Mouse (Mus musculus) CH12F3 (cell line): ENCODE results near the gene Scamp1.

Experiments used
- in situ Hi-C: fragments of 300-500 bp; cut with MboI; formaldehyde crosslinking; loops from 2 replicates; pipeline ENCODE4 v1.14.3; 2020; ENCODE audit warnings: low sequenced_read_pairs

Gene Scamp1

DNA sequence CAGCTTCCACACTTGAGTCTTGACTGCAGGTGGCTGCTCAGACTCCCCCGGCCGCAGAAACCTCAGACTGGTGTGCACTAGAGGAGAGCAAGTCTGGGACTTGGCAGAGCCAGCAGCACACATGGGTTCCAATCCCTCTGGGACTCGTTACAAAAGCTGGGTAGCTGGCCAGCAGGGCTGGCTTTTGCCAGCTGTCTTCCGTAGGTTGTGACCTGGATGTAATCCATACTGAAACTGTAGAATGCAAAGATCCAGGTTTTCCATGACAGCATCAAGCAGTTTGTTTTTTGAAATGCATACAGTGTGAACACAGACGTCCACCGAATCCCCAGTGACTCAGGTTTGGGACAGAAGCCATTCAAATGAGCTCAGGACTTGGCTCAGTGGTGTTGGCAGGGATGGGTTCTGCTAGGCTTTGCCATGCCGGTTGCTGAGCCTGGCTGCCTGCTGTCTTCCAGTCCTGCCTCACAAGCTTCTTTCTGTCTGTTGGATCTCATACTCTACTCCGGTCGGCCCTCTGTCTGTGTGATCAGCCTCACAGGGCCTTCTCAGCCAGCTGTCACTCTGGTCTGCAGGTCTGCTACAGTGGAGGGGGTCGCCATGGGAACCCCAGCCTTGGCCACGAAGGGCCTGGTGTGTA lies 107.1 kb downstream of the Scamp1 start:
- in situ Hi-C loops = no loop called here

DNA sequence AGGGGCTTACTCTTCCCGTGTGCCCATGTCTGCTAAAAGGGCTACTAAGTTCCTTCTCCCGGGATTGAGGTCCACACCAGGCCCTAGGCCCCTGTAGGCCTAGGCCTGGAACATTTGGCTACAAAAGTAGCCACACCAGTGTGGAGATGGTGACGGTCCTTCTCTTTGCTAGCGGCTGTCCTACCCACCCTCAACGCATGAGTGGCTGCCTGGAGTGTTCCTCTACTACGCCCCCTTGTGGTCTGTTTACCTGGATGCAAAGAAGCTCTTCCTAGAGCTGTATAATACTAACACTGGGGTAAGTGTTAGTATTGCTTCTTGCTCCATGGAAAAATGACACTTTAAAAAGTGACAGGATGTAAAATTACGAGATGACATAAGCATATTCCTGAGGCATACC lies 108.5 kb downstream of the Scamp1 start:
- in situ Hi-C loops = no loop called here

DNA sequence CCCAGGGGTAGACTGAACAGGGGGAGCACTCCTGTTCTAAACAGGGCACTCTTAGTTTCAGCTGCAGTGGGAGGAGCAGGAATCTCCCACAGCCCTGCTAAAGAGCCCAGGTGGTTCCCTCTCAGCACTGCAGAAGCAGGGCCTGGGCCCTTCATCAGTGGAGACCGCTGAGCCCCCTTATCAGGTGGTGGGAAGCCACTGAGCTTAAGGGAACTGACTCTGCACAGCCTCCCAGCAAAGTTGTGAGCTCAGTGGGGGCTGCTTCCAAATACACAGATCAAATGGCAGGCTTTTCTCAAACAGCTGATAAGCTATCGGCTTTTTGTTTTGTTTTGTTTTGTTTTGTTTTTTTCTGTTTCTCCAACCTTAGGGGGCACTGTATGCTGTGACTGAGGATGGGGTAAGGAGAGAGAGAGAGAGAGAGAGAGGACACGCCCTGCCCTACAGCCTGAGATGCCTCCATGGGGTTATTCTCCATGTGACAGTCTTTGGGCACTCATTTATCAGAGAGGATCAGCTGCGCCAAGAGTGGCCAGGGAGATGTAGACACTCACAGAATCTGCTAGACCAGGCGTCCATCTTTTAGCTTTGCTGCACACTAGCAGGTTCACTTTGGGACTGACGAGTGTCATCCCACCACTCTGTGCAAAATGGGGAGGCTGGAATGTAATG lies 110.1 kb downstream of the Scamp1 start:
- in situ Hi-C loops = no loop called here

DNA sequence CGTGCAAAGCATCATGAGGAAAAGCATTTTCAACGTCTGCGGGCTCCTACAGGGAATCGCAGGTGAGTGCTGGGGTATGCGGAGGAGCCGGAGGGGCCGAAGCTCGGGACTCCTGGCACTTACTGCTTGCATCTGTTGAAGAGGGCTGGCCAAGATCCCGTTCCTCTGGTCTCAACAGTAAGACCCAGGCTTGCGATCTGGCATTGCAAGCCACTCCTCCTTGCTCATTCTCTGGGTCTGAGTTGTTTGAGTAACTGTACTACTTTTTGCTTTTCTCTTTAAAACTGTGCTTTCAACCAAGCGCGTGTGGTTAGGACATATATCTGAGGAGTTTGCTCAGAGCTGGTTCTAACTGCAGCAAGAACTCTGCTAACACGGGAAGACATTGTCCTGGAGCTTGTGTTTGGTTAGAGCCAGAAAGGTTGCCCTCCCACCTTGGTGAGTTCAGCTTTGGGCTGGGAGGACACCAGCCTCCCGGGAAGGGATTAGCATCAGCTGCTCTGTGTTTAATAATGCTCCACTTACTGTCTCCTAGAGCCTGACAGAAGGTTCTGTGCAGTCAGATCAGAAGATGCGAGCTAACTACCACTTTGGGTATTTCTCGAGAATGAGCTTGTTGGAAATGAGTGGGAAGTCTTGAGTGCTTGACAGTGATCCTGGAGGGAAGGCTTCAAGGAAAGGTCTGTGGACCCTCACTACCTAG lies 110.9 kb downstream of the Scamp1 start:
- in situ Hi-C loops = no loop called here

DNA sequence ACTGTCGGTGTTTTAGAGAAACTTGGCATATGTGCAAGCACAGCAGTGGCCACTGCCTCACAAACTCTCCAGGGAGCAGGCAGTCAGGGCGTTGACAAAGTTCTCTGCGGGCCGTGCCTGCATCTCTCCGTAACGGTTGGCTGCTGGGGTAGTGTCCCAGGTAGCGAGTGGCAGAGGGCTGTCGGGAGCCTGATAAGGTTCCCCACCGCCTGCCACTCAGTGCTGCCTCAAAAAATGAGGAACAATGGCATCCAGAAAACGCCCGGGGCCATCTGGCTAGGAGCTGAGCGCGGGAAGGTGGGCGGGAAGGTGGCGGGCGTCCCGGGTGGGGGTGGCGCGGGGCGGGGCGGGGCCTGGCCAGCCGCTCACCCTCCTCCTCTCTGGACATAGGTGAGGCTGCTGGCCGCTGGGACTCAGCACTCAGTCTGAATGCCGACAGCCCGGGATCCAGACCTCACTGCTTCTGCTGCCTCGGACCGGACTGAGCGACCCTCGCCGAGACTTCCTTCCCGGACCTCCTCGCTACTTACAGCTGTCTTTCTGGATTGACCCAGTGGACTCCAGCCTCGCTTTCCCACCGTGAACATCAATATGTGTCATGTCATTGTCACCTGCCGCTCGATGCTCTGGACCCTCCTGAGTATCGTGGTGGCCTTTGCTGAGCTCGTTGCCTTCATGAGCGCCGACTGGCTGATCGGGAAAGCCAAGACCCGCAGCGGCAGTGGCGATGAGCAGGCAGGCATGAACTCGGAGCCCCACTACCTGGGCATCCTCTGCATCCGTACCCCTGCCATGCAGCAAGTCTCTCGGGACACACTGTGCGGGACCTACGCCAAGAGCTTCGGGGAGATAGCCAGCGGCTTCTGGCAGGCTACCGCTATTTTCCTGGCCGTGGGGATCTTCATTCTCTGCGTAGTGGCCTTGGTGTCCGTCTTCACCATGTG lies 111.8 kb downstream of the Scamp1 start:
- in situ Hi-C loops = no loop called here

DNA sequence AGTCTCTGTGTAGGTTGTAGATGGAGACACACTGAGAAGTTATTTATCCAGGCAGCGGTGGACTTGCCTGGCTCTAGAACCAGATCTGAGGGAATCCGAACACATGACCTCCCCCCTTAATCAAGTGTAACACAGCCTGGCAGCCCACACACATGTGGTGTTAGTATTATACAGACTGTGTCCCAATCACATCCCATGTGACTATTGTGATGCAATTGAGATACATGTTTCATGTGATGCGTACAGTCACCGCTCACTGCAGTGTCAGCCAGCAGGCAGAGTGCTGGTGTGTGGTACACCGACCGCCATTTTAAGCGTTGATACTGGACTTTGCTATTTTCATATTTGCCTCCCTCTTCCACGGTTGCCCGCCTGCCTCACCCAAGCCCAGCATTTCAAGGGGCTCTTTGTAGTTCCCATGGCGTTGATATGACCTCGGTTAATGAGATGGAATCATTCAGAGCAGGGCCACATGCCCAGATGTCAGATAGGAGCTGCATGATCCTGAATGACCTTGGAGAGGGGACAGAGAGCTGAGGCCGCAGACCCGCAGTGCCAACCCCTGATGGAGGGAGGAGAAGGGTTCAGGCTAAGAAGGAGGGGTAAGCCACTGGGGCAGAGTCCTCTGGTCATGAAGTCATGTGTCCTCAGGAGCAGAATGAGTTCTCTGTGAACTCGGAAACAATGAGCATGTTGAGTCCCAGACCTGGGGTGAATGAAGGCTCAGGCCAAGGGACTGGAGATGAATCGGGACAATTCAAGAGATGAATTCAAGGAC lies 112.9 kb downstream of the Scamp1 start:
- in situ Hi-C loops = no loop called here

DNA sequence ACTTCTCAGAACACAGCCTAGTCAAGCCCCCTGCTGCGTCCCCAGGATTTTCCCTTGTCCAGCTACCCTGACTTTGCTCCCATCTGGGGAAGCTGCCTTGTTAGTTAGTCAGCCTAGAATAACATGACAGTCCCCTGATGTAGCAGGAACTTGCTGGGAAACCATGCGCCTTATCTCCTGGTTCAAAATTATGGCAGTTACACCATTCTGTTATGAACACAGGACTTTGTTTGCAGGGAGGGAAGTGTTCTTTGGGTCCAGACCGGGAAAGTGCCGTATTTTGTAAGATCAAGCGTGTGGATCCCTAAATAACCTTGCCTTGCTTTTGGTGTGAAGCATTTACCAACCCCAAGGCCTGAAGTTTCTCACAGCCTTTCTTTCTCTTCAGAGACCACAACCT lies 114.0 kb downstream of the Scamp1 start:
- in situ Hi-C loops = no loop called here

DNA sequence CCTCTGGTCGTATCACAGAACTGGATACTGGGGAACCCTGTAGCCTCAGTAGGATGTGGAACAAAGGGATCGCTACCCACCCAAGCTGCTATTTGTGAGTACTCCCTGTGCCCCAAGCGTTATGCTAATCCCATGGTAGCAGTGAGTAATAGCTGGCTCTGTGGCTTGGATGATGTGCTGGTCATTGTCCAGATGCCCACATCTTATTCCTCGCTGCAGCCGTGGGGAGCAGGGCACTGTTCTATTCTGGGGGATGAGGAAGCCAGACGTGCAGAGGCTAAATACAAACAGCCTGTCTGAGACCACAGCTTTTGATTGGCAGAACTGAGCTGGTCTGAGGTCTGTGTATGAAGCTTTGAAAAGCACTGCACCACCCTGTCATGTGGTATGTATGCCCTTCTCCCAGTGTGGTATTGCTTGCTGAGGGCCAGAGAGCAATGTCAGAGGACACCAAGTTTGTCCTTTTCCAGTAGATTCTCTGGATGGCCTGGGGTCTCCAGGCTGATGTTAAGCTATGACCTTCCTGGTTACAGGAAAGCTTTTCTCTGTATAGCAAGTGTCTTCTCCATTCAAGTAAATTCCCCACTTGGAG lies 116.2 kb downstream of the Scamp1 start:
- in situ Hi-C loops = no loop called here

DNA sequence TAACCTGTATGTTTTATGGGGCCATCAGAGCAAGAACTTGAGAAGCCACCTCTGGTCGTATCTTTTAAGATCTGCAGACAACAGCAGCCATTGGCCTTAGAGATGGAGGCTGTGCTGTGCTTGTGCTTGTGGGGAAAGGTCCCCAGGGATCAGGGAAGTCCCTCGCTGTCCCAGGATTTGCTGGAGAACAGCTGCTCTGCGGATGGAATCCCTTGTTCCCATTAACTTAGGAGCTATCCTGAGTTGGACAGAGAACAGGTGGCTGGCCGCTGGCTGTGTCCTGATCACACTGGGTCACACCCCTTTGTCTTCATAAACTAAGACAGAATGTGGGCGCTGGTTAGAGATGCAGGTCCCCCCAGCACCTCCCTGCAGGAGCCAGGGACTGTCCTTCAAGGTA lies 117.3 kb downstream of the Scamp1 start:
- in situ Hi-C loops = no loop called here

DNA sequence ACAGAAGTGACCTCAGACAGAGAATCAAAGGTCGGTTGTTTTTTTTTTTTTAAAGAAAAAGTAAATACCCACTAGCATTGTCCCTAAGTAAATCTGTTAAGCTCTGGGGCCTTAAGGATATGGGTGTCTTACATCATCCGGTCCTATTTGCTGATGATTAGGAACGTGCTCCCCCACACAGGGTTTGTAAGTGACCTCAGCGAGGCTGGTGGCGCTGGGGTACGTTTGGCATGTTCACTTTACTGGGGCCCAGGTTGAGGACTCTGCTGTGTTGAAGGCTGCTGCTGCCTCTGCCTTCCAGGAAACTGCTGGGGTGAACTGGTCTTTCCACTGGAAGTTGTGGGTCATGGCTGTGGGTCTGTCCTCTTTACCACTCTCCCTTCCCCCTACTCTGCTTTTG lies 121.2 kb downstream of the Scamp1 start:
- in situ Hi-C loops = no loop called here

DNA sequence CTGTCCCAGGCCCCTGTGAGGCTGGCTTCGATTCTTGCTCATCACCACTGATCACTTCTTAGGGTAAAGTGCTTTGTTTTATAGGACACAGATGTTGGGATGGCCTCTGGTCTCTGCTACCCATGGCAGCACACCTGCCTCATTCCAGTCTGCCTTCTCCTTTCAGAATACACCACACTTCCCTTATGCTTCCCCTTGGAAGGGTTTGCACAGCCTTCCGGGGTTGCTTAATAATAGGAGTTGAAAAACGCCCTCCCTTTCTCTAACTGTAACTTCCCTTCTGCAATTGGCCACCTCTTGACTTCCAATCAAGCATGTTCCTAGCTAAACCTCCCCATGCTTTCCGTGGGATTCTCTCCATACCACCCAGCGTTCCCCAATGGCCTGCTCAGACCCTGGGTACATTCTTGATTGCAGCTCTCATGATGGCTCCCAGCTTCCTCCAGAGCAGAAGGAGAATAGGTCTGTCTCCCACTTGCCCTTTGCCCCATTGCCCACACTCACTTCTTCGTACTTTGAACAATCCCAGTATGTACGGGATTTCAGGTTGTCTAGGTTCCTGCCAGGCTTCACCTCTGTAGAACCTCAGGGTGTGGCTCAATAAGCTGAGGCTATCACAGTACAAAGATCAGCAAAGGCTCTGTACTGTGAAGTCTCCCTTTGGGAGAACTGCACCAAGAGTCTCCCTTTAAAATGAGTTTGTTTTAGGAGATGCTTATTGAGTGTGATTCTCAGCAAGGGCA lies 126.0 kb downstream of the Scamp1 start:
- in situ Hi-C loops = no loop called here

DNA sequence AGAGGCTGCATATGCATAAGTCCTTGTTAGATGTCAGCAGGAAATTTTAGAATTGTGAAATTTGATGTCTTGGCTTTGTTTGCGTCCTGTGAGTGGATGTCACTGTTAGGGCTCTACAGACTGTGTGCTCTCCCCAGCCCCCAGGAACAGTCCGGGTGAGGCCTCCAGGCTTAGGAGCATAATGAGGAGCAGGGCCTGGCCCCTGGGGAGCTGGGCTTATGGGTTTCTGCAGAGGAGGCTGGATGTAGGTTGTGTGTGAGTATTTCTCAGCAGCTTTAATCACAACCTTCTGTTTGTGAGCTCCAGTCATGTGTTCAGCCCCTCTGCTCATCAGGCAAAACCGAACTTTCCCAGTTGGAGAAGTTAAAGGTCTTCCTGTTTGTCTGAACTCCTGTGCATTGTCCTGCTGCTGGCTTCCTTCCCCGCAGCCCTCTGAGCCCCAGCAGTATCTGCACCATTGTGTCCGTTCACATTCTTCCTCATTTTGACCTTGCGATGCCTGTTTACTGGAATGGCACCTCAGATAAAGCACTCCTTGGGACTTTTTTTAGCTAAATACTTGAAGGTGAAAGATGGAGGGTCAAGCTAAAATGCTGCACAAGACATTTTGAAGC lies 126.7 kb downstream of the Scamp1 start:
- in situ Hi-C loops = no loop called here

DNA sequence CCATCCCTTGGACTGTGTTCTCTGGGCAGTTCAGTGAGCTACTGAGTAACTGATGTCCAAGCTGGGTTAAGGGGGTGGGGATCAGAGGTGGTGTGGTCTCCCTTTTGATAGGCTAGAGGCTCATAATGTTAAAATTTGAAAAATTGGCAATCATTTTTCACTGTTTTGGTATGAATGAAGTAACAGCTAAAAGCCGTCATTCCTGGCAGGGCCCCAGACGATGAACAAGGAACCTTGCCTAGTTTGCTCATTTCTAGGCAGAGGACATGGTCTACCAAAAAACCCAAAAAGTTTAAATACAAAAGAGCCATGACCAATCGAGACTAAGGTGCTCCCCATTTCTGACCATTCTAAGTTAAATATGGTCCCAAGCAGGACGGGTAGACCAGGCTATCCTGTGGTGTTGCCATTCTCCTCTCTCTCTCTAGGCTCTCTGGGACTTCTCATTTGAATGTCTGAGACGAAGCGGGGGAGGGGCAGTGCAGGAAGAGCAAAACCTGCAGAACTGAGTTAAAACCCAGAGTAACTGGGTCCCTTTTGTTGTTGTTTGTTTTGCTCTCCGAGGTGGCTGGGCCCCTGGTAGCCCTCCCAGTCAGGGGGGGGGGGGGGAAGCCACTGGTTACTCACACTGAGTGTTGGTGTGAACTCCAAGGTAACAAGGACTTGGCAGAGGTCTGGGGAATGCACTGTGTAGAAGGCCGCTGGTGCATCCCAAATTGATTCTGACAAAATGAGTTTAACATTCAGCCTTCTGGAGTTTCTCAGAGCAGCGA lies 129.8 kb downstream of the Scamp1 start:
- in situ Hi-C loops = no loop called here

DNA sequence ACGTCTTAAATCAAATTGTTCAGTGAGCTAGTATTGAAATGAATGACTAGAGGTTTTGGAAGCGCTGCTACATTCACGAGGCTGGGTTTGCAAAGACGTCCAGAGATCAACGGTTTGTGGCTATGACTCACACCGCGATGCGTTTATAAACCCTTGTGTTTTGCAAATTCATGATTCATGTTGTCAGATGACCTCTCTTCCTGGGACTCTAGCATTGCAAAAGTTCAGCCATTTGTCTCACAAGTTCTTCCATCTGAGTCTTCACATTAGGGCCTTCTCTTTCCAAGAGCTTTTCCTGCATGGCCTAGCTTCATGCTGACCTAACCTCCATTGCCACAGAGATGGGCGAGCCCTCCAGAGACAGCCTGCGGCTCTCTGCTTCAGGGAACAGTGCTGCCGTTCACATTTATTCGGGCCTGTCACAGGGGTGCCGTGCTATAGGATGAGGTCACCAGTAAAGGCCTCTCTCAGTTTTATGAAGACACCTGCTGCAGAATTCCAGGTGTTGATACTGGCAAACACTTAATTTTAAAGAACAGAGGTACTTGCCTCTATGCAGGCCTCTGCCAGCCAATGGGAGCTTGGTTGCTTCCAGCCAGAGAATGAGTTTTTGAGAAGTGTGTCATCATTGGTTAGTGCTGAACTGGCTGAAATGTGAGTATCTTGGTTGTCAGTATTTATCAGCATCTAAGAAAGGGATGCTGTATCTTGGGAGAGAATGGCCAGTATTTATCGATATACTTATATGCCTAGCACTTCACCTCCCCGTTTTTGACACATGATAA lies 131.0 kb downstream of the Scamp1 start:
- in situ Hi-C loops = no loop called here

DNA sequence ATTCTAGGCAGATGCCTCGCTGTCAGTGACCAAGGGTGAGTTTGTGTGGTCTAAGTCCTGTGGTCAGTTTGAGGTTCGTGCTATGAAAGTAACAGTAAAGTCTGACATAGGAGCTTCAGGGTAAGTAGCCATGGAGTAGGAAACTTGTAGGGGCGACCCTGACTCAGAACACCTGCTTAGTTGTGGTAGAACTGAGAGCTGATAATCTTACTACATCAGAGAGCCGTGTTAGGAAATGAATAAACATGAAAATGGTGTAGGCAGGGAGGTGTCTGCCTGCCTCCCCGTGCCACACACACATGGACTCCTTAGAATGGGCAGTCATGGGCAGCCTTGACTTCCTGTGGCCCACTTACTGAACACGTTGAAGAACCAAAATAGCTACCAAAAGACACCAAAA lies 132.0 kb downstream of the Scamp1 start:
- in situ Hi-C loops = no loop called here

DNA sequence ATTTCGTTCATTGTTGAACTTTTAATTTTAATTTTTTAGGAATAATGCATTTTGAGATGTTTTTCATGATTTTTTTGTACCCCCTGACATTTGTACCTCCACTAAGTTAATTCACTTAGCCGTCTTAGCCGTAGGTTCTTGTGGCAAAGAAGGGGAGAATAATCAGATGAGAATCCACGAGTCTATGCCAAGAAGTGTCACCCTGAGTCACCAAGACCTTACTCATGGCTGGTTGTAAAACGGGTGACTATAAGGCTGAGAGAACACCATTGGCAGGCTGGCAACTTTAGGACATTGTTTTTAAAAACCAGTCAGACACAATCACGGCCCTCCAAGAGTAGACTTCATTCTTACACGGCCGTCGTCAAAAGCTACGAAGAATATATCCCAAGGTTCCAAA lies 132.8 kb downstream of the Scamp1 start:
- in situ Hi-C loops = no loop called here
